Mouse (Mus musculus): ENCODE measurements around the gene Gata1.
"Not testable (repeated sequence)": the region's sequence is repeated elsewhere in the genome, so short reads cannot be mapped to it uniquely, and the experiment has no call there.

Gene Gata1

GRCm38 (mm10) chrX:7963829-7964626 lies 13.8 kb downstream of the Gata1 start:
- DNase-seq = no peak

DNA sequence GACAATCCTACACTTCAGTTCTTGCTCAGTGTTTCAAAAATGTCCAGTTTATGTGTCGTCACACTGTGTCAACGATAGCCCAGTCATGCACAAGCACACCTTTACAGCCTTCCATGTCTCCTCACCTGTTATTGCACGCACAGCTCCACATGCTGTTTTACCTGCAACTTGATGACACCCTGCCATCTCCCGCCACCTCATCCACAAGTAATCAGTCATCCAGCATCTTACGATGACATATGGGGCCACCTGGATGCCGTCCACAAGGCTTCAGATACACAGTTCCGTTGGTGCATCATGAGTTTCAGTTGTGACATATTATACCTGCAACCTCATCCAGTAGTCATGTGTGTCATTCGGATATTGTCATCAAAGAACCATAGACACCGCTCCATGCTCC lies 19.0 kb downstream of the Gata1 start:
- DNase-seq = no peak

DNA sequence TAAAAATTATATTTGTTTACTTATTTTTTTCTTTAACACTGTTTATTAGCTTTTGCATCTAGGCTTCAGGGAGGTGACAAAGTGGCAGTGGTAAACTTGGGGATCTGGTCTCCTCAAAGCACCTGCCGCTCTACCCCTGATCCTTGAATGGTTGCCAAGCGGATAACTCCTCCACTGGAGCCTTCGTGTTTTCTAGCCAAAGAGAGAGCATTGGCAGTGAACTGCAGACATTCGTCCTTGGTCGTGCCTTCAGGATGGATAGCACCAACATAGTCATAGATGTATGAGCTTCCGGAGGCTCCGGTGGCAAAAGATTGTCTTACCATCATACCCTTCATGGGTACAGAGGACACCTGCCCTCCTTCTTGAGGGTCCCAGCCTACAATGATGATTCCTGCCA lies 27.8 kb downstream of the Gata1 start:
- no peak for DNase-seq

- peak; percentile 85 to 95 for DNase-seq
These were observed 29.9 kb downstream of the Gata1 start for GRCm38 (mm10) chrX:7947900-7948492.

GRCm38 (mm10) chrX:7947108-7947899 lies 30.6 kb downstream of the Gata1 start, which contains the start of gene Hdac6:
Gene Hdac6, minus strand, starts transcription at chrX:7947889.
- peak; percentile 20 to 36 for DNase-seq

DNA sequence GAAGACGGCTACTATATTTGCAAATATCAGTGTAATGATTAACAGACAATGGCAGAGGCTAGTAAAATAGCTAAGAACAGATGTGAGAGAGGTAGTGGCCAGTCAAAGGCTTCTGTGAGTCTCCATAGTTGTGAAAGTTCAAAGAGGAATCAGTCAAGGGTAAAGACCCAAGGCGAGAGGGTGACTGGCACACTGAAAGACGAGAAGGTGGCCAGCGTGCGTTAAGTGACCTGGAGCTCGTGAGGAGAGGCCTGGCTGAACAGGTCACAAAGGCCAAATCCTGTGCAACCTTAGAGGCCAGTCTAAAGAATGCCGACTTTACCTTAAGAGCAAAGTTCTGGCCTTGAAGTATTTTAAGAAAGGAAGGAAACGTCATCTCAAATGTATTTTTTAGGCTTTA lies 32.3 kb downstream of the Gata1 start:
- no peak for DNase-seq

GRCm38 (mm10) chrX:7937667-7938066 lies 40.2 kb downstream of the Gata1 start:
- DNase-seq = no peak

- no peak for DNase-seq
These were observed 41.0 kb downstream of the Gata1 start for GRCm38 (mm10) chrX:7936874-7937273.

- DNase-seq = no peak
These were observed 49.5 kb downstream of the Gata1 start, which contains the start of gene Eras for GRCm38 (mm10) chrX:7928270-7928790. Gene Eras, minus strand, starts transcription at chrX:7928607.

GRCm38 (mm10) chrX:7927116-7927515 lies 50.8 kb downstream of the Gata1 start:
- no peak for DNase-seq

- no peak for DNase-seq
These were observed 51.6 kb downstream of the Gata1 start for GRCm38 (mm10) chrX:7926266-7926665.

DNA sequence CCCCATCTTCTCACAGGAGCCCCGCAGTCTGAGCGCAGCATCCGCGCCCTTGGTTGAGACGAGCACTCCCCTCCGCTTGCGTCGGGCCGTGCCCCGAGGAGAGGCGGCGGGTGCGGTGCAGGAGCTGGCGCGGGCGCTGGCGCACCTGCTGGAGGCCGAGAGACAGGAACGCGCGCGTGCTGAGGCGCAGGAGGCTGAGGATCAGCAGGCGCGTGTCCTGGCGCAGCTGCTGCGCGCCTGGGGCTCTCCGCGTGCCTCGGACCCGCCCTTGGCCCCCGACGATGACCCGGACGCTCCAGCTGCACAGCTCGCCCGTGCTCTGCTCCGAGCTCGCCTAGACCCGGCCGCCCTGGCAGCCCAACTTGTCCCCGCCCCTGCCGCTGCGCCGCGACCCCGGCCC lies 55.8 kb downstream of the Gata1 start:
- DNase-seq = peak; percentile 32 to 51

- peak; percentile 69 to 79 for DNase-seq
These were observed 58.1 kb downstream of the Gata1 start, which contains the start of gene Pcsk1n for GRCm38 (mm10) chrX:7919601-7920383. Gene Pcsk1n, plus strand, starts transcription at chrX:7919822.

DNA sequence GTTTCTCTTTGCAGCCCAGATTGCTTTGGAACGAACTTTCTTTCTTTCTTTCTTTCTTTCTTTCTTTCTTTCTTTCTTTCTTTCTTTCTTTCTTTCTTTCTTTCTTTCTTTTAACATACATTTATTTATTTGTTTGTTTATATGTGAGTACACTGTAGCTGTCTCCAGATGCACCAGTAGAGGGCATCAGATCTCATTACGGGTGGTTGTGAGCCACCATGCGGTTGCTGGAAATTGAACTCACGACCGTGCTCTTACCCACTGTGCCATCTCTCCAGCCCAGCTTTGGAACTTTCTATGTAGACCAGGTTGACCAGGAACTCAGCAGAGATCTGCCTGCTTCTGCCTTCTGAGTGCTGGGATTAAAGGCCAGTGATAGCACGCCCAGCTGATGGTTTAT lies 59.9 kb downstream of the Gata1 start:
- not testable (repeated sequence) for DNase-seq

DNA sequence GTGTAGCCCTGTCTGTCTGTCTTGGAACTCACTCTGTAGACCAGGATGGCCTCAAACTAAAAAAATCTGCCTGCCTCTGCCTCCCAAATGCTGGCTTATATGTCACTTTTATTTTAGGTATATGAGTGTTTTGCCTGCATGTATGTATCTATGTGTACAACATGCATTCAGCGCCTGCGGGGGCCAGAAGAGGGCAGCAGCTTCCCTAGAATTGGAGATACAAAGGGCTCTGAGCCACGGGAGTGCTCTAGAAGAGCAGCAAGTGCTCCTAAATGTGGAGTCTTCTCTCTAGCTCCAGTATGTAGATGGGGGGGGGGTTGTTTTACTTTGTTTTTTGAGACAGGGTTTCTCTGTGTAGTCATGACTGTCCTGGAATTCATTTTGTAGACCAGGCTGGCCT lies 62.2 kb downstream of the Gata1 start:
- DNase-seq = not testable (repeated sequence)

DNA sequence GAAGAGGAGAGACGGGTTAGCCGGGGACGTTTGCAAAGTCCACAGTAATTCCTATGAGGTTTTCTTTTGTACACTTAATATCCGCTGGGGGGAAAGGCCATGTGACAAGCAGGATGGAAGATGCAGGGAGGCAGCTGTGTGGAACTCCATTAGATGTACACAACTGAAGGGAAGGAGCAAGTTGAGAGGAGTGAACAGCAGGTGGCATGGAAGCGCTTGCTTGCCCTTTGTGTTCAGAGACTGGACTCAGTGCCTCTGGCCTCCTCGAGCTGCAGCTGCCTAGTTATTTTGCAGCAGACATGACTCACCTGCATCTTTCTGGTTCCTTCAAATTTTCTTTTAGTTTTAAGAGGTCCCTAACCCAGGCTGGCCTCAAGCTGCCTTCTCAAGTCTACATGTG lies 67.4 kb downstream of the Gata1 start:
- no peak for DNase-seq
